Mouse (Mus musculus): ENCODE measurements around the gene Ube4b. TPM values are rescaled to one million over a fixed set of nuclear protein-coding genes. Genes with fewer than 3 reads are reported as not detected.

Ube4b gene
- polyA plus RNA-seq, 1 experiment from 2014 or later, result 45.4 TPM

GRCm38 (mm10) chr4:149404640-149405465, 21.7 kb downstream of the Ube4b start:
- peaks cover 5% of the 10 kb centered on the region; the same call in 1 of the 2 replicates for H3K36me3 ChIP-seq
- H3K4me3 ChIP-seq, result no peak overlapping the region
- no peaks in the 10 kb centered on the region for H3K9me3 ChIP-seq
- H3K4me1 ChIP-seq, result peaks cover 48% of the 10 kb centered on the region
- 0 out of 2 replicates have a peak overlapping the region, but pooled peaks have one; percentile 69 for H3K27ac ChIP-seq
- 42% methylated on average over 19 of the region's 19 CpGs for WGBS
- no peak for ATAC-seq (ENCODE audit: insufficient number of reproducible peaks, low FRiP score, low TSS enrichment, low read depth)
- H3K4me2 ChIP-seq, result no peak overlapping the region
- H3K27me3 ChIP-seq, result no peaks in the 10 kb centered on the region
- no peak overlapping the region for H3K9ac ChIP-seq

GRCm38 (mm10) chr4:149403037-149403436, 23.5 kb downstream of the Ube4b start:
- Histone ChIP-seq H3K36me3 (peaks cover 4% of the 10 kb centered on the region), H3K9ac (no peak overlapping the region), H3K27ac (no peak overlapping the region), H3K4me3 (no peak overlapping the region), H3K4me2 (no peak overlapping the region), H3K4me1 (peaks cover 53% of the 10 kb centered on the region), H3K9me3 (no peaks in the 10 kb centered on the region), H3K27me3 (no peaks in the 10 kb centered on the region)
- WGBS, result 14% methylated on average over 6 of the region's 6 CpGs
- peak; percentile 25; the same call in 1 of the 2 replicates for ATAC-seq (ENCODE audit: insufficient number of reproducible peaks, low FRiP score, low TSS enrichment, low read depth)

GRCm38 (mm10) chr4:149401591-149401982, 25.0 kb downstream of the Ube4b start:
- peaks cover 57% of the 10 kb centered on the region for H3K4me1 ChIP-seq
- no peaks in the 10 kb centered on the region for H3K9me3 ChIP-seq
- ATAC-seq (ENCODE audit: insufficient number of reproducible peaks, low FRiP score, low TSS enrichment, low read depth), result no peak
- no peak overlapping the region for H3K9ac ChIP-seq
- WGBS, result 54% methylated on average over 8 of the region's 8 CpGs
- no peak overlapping the region for H3K4me3 ChIP-seq
- no peak overlapping the region for H3K4me2 ChIP-seq
- H3K27me3 ChIP-seq, result no peaks in the 10 kb centered on the region
- peaks cover 6% of the 10 kb centered on the region for H3K36me3 ChIP-seq
- H3K27ac ChIP-seq, result 0 out of 2 replicates have a peak overlapping the region, but pooled peaks have one; percentile 22

- Histone ChIP-seq H3K4me2 (no peak overlapping the region), H3K9ac (no peak overlapping the region), H3K27me3 (no peaks in the 10 kb centered on the region), H3K4me3 (no peak overlapping the region), H3K4me1 (peaks cover 58% of the 10 kb centered on the region), H3K9me3 (no peaks in the 10 kb centered on the region), H3K27ac (no peak overlapping the region), H3K36me3 (peaks cover 6% of the 10 kb centered on the region)
- whole genome bisulfite sequencing, result 66% methylated on average over 12 of the region's 12 CpGs
- ATAC-seq (ENCODE audit: insufficient number of reproducible peaks, low FRiP score, low TSS enrichment, low read depth), result no peak
Observed at GRCm38 (mm10) chr4:149400878-149401590, 25.5 kb downstream of the Ube4b start.

- 53% methylated on average over 4 of the region's 4 CpGs for WGBS
- no peak overlapping the region for H3K4me3 ChIP-seq
- no peaks in the 10 kb centered on the region for H3K9me3 ChIP-seq
- no peak for ATAC-seq (ENCODE audit: insufficient number of reproducible peaks, low FRiP score, low TSS enrichment, low read depth)
- H3K27me3 ChIP-seq, result no peaks in the 10 kb centered on the region
- H3K4me2 ChIP-seq, result no peak overlapping the region
- H3K36me3 ChIP-seq, result peaks cover 6% of the 10 kb centered on the region
- no peak overlapping the region for H3K27ac ChIP-seq
- H3K4me1 ChIP-seq, result peaks cover 54% of the 10 kb centered on the region
- no peak overlapping the region for H3K9ac ChIP-seq
Observed at GRCm38 (mm10) chr4:149399331-149399910, 27.1 kb downstream of the Ube4b start.

GRCm38 (mm10) chr4:149398181-149398735, 28.3 kb downstream of the Ube4b start:
- ATAC-seq (ENCODE audit: insufficient number of reproducible peaks, low FRiP score, low TSS enrichment, low read depth), result no peak
- H3K4me1 ChIP-seq, result peaks cover 44% of the 10 kb centered on the region
- no peaks in the 10 kb centered on the region for H3K27me3 ChIP-seq
- H3K4me2 ChIP-seq, result no peak overlapping the region
- no peak overlapping the region for H3K9ac ChIP-seq
- no peak overlapping the region for H3K4me3 ChIP-seq
- H3K27ac ChIP-seq, result no peak overlapping the region
- 91% methylated on average over 9 of the region's 9 CpGs for WGBS
- peaks cover 6% of the 10 kb centered on the region for H3K36me3 ChIP-seq
- no peaks in the 10 kb centered on the region for H3K9me3 ChIP-seq

GRCm38 (mm10) chr4:149396433-149397306, 29.9 kb downstream of the Ube4b start:
- 50% methylated on average over 21 of the region's 21 CpGs for WGBS
- H3K27ac ChIP-seq, result peak overlapping the region; percentile 73

GRCm38 (mm10) chr4:149395581-149395980, 31.0 kb downstream of the Ube4b start:
- no peaks in the 10 kb centered on the region for H3K27me3 ChIP-seq
- no peak overlapping the region for H3K4me3 ChIP-seq
- peak; percentile 72 for ATAC-seq (ENCODE audit: insufficient number of reproducible peaks, low FRiP score, low TSS enrichment, low read depth)
- WGBS, result 27% methylated on average over 6 of the region's 6 CpGs
- peak overlapping the region; percentile 73 for H3K27ac ChIP-seq
- H3K4me2 ChIP-seq, result no peak overlapping the region
- no peak overlapping the region for H3K9ac ChIP-seq
- peaks cover 21% of the 10 kb centered on the region for H3K36me3 ChIP-seq
- H3K4me1 ChIP-seq, result peaks cover 24% of the 10 kb centered on the region
- no peaks in the 10 kb centered on the region for H3K9me3 ChIP-seq

More at GRCm38 (mm10) chr4:149396433-149397306, 29.9 kb downstream of the Ube4b start:
- H3K9me3 ChIP-seq, result no peaks in the 10 kb centered on the region
- no peaks in the 10 kb centered on the region for H3K27me3 ChIP-seq
- no peak for ATAC-seq (ENCODE audit: insufficient number of reproducible peaks, low FRiP score, low TSS enrichment, low read depth)
- H3K4me3 ChIP-seq, result no peak overlapping the region
- peaks cover 11% of the 10 kb centered on the region for H3K36me3 ChIP-seq
- H3K4me2 ChIP-seq, result no peak overlapping the region
- H3K4me1 ChIP-seq, result peaks cover 31% of the 10 kb centered on the region
- H3K9ac ChIP-seq, result no peak overlapping the region

- Histone ChIP-seq H3K4me2 (no peak overlapping the region), H3K4me3 (no peak overlapping the region), H3K36me3 (peaks cover 29% of the 10 kb centered on the region), H3K9ac (no peak overlapping the region), H3K9me3 (no peaks in the 10 kb centered on the region), H3K27ac (no peak overlapping the region), H3K4me1 (peaks cover 20% of the 10 kb centered on the region), H3K27me3 (no peaks in the 10 kb centered on the region)
- ATAC-seq (ENCODE audit: insufficient number of reproducible peaks, low FRiP score, low TSS enrichment, low read depth), result no peak
- WGBS, result 76% methylated on average over 4 of the region's 4 CpGs
Observed at GRCm38 (mm10) chr4:149394292-149394691, 32.3 kb downstream of the Ube4b start.

- Histone ChIP-seq H3K4me3 (no peak overlapping the region), H3K9ac (no peak overlapping the region), H3K36me3 (peaks cover 31% of the 10 kb centered on the region), H3K4me1 (peaks cover 18% of the 10 kb centered on the region), H3K4me2 (no peak overlapping the region), H3K27ac (no peak overlapping the region), H3K9me3 (no peaks in the 10 kb centered on the region), H3K27me3 (no peaks in the 10 kb centered on the region)
- 87% methylated on average over 12 of the region's 12 CpGs for WGBS
- no peak for ATAC-seq (ENCODE audit: insufficient number of reproducible peaks, low FRiP score, low TSS enrichment, low read depth)
Observed at GRCm38 (mm10) chr4:149393311-149393995, 33.1 kb downstream of the Ube4b start.
